Mouse (Mus musculus) MEL (cell line): ENCODE measurements around the gene Sbf1. TPM values are rescaled to one million over a fixed set of nuclear protein-coding genes. Genes with fewer than 3 reads are reported as not detected.

Experiments
- DNase-seq: peaks from one replicate; pipeline ENCODE4 v3.0.0; 2011; ENCODE audit warnings: low read depth, low spot score
- H3K27ac ChIP-seq: 2 replicates; pipeline ENCODE4 v1.5.1; 2012; ENCODE audit warnings: low read depth, mild to moderate bottlenecking, control low read depth, low read length, moderate library complexity; ENCODE audit not compliant: control insufficient read depth
- H3K27me3 ChIP-seq, 2 experiments: fragments of 150-350 bp in 1 of 2; sonication (generic) in 1 of 2; 2 replicates each; pipeline ENCODE4 v1.6.1; 2012; ENCODE audit warnings: low read length in 2 of 2, mild to moderate bottlenecking in 2 of 2, improper control_type of control experiment in 1 of 2, moderate library complexity in 1 of 2; ENCODE audit not compliant: insufficient read depth in 2 of 2, control insufficient read depth in 1 of 2
- H3K36me3 ChIP-seq, 2 experiments: 2 replicates each; pipeline ENCODE4 v1.6.1; 2012 to 2014; ENCODE audit warnings: low read length in 2 of 2, improper control_type of control experiment in 1 of 2, inconsistent platforms in 1 of 2, mild to moderate bottlenecking in 1 of 2; ENCODE audit not compliant: insufficient read depth in 2 of 2, control insufficient read depth in 1 of 2
- H3K4me1 ChIP-seq, 2 experiments: fragments of 150-350 bp in 1 of 2; sonication (generic) in 1 of 2; 2 replicates each; pipeline ENCODE4 v1.6.1; 2012; ENCODE audit warnings: low read length in 2 of 2, improper control_type of control experiment in 1 of 2, mild to moderate bottlenecking in 1 of 2; ENCODE audit not compliant: insufficient read depth in 2 of 2, control insufficient read depth in 1 of 2
- H3K4me3 ChIP-seq, 2 experiments: fragments of 150-350 bp in 1 of 2; sonication (generic) in 1 of 2; 2 replicates each; pipeline ENCODE4 v1.5.1; 2012; ENCODE audit warnings: low read depth in 2 of 2, low read length in 2 of 2, mild to moderate bottlenecking in 2 of 2, moderate library complexity in 2 of 2, control low read depth in 1 of 2, improper control_type of control experiment in 1 of 2; ENCODE audit not compliant: control insufficient read depth in 1 of 2, insufficient read depth in 1 of 2
- H3K79me2 ChIP-seq: 2 replicates; pipeline ENCODE4 v1.6.1; 2012; ENCODE audit warnings: mild to moderate bottlenecking, low read length, moderate library complexity; ENCODE audit not compliant: control insufficient read depth, poor library complexity, insufficient read depth
- H3K9ac ChIP-seq: 2 replicates; pipeline ENCODE4 v1.6.1; 2012; ENCODE audit warnings: low read depth, mild to moderate bottlenecking, control low read depth, low read length, moderate library complexity; ENCODE audit not compliant: control insufficient read depth, poor library complexity, severe bottlenecking
- H3K9me3 ChIP-seq: fragments of 150-350 bp; sonication (generic); replicated peaks from 2 replicates; pipeline ENCODE4 v1.6.1; 2012; ENCODE audit warnings: mild to moderate bottlenecking, low read length, improper control_type of control experiment, moderate library complexity; ENCODE audit not compliant: insufficient read depth
- CTCF ChIP-seq, 3 experiments: IDR thresholded peaks in 2 of 3; conservative IDR thresholded peaks in 1 of 3; 2 replicates each; pipeline ENCODE4 v1.5.1; 2011 to 2012; ENCODE audit warnings: low read length in 3 of 3, low read depth in 2 of 3, mild to moderate bottlenecking in 2 of 3, improper control_type of control experiment in 1 of 3, inconsistent platforms in 1 of 3, mixed read lengths in 1 of 3, moderate library complexity in 1 of 3; ENCODE audit not compliant: control insufficient read depth in 1 of 3, insufficient read depth in 1 of 3, poor library complexity in 1 of 3, severe bottlenecking in 1 of 3
- E2F4 ChIP-seq: IDR thresholded peaks from 2 replicates; pipeline ENCODE4 v1.6.1; 2011; ENCODE audit warnings: low read depth, low read length, improper control_type of control experiment, borderline replicate concordance
- ELF1 ChIP-seq: IDR thresholded peaks from 2 replicates; pipeline ENCODE4 v1.6.1; 2014; ENCODE audit warnings: low read depth, mild to moderate bottlenecking, inconsistent platforms, low read length, improper control_type of control experiment, moderate library complexity
- EP300 ChIP-seq, 2 experiments: IDR thresholded peaks; 2 replicates each; pipeline ENCODE4 v1.6.1; 2011; ENCODE audit warnings: improper control_type of control experiment in 2 of 2, low read length in 2 of 2, low read depth in 1 of 2, mild to moderate bottlenecking in 1 of 2
- ETS1 ChIP-seq: IDR thresholded peaks from 2 replicates; pipeline ENCODE4 v1.6.1; 2012; ENCODE audit warnings: low read depth, mild to moderate bottlenecking, inconsistent platforms, low read length, improper control_type of control experiment, moderate library complexity
- GATA1 ChIP-seq: IDR thresholded peaks from 2 replicates; pipeline ENCODE4 v1.6.1; 2011; ENCODE audit warnings: low read depth, low read length, improper control_type of control experiment
- JUND ChIP-seq: IDR thresholded peaks from 2 replicates; pipeline ENCODE4 v1.6.1; 2011; ENCODE audit warnings: low read depth, mild to moderate bottlenecking, improper control_type of control experiment, low read length
- KAT2A ChIP-seq: conservative IDR thresholded peaks from 2 replicates; pipeline ENCODE4 v1.6.1; 2012; ENCODE audit warnings: low read depth, low read length, improper control_type of control experiment, inconsistent platforms
- MAFK ChIP-seq: IDR thresholded peaks from 2 replicates; pipeline ENCODE4 v1.6.1; 2011; ENCODE audit warnings: low read depth, mild to moderate bottlenecking, low read length, improper control_type of control experiment, borderline replicate concordance
- MAX ChIP-seq: IDR thresholded peaks from 2 replicates; pipeline ENCODE4 v1.6.1; 2011; ENCODE audit warnings: low read length, improper control_type of control experiment
- MXI1 ChIP-seq: IDR thresholded peaks from 2 replicates; pipeline ENCODE4 v1.6.1; 2011; ENCODE audit warnings: mild to moderate bottlenecking, low read depth, low read length, improper control_type of control experiment
- NELFE ChIP-seq: IDR thresholded peaks from 2 replicates; pipeline ENCODE4 v1.6.1; 2011; ENCODE audit warnings: low read depth, low read length, improper control_type of control experiment
- NRF1 ChIP-seq: IDR thresholded peaks from 2 replicates; pipeline ENCODE4 v1.6.1; 2014; ENCODE audit warnings: low read depth, mild to moderate bottlenecking, inconsistent platforms, low read length, improper control_type of control experiment, moderate library complexity; ENCODE audit not compliant: poor library complexity, insufficient read depth, severe bottlenecking
- POLR2AphosphoS2 ChIP-seq: IDR thresholded peaks from 2 replicates; pipeline ENCODE4 v1.6.1; 2011; ENCODE audit warnings: low read length, improper control_type of control experiment
- POLR2AphosphoS5 ChIP-seq: IDR thresholded peaks from 2 replicates; pipeline ENCODE4 v1.6.1; 2012; ENCODE audit warnings: low read depth, borderline replicate concordance, mild to moderate bottlenecking, inconsistent platforms, low read length, moderate library complexity, mixed read lengths
- RAD21 ChIP-seq: IDR thresholded peaks from 2 replicates; pipeline ENCODE4 v1.6.1; 2011; ENCODE audit warnings: mild to moderate bottlenecking, low read depth, low read length, improper control_type of control experiment
- RCOR1 ChIP-seq: IDR thresholded peaks from 2 replicates; pipeline ENCODE4 v1.6.1; 2012; ENCODE audit warnings: low read depth, mild to moderate bottlenecking, inconsistent platforms, low read length, improper control_type of control experiment
- SIN3A ChIP-seq: IDR thresholded peaks from 2 replicates; pipeline ENCODE4 v1.6.1; 2012; ENCODE audit warnings: low read length, improper control_type of control experiment, inconsistent platforms
- TCF12 ChIP-seq: IDR thresholded peaks from 2 replicates; pipeline ENCODE4 v1.6.1; 2014; ENCODE audit warnings: low read depth, mild to moderate bottlenecking, inconsistent platforms, low read length, improper control_type of control experiment, moderate library complexity
- USF1 ChIP-seq: IDR thresholded peaks from 2 replicates; pipeline ENCODE4 v1.6.1; 2014; ENCODE audit warnings: low read depth, mild to moderate bottlenecking, inconsistent platforms, low read length, improper control_type of control experiment, moderate library complexity
- ZC3H11A ChIP-seq: IDR thresholded peaks from 2 replicates; pipeline ENCODE4 v1.6.1; 2012; ENCODE audit warnings: low read depth, mild to moderate bottlenecking, inconsistent platforms, low read length, improper control_type of control experiment
- ZKSCAN1 ChIP-seq: IDR thresholded peaks from 2 replicates; pipeline ENCODE4 v1.6.1; 2012; ENCODE audit warnings: low read depth, mild to moderate bottlenecking, inconsistent platforms, low read length, improper control_type of control experiment, moderate library complexity
- ZMIZ1 ChIP-seq: IDR thresholded peaks from 2 replicates; pipeline ENCODE4 v1.6.1; 2012; ENCODE audit warnings: low read depth, mild to moderate bottlenecking, inconsistent platforms, low read length, improper control_type of control experiment, moderate library complexity
- polyA plus RNA-seq, 2 experiments: library from polyadenylated mRNA; stranded (reverse) in 1 of 2; unstranded in 1 of 2; fragments of >175 nt in 1 of 2; fragments of >200 nt in 1 of 2; gene quantifications; 2 replicates each; pipeline versions ENCODE4 v1.2.1 to v1.2.4; 2012; ENCODE audit warnings: low replicate concordance in 2 of 2, low read depth in 1 of 2; ENCODE audit not compliant: insufficient read length in 2 of 2, insufficient read depth in 1 of 2, missing spikeins in 1 of 2
- total RNA-seq: library from RNA; depleted of rRNA; stranded (reverse); fragments of 300-350 nt; gene quantifications from 2 replicates; pipeline ENCODE4 v1.2.3, GENCODE M21; 2012

The Sbf1 gene
- total and polyA plus RNA-seq, 3 experiments, result 80.4 to 147 TPM; not detected in 1

DNA sequence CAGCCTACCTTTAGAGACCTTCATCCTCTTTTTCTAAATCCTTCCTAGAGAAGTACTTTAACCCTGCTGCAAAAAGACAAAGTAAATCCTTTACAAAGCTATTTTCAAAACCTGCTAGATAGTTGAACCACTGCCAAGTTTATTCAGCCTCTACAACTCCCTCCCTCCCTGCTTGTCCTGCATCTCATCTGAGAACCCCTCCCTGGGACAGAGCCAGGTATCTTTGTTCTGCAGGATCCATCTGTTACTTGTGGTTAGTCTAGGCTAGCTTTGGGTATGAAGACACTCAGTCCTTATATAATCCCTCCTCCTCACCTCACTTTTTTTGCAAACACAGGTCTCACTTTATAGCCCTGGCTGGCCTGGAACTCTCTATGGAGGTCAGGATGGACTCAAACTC is 30.1 kb downstream of the Sbf1 start:
- H3K27me3 ChIP-seq, result no peaks in the 10 kb centered on the region
- no peak overlapping the region for H3K9ac ChIP-seq
- H3K36me3 ChIP-seq, result peaks cover 7 to 20% of the 10 kb centered on the region in 2 experiments; a peak in 3 of 4 replicates
- H3K4me1 ChIP-seq, result peaks cover 12 to 14% of the 10 kb centered on the region in 2 experiments
- no peak overlapping the region for H3K4me3 ChIP-seq
- peak; percentile 82 for DNase-seq
- no peaks in the 10 kb centered on the region for H3K9me3 ChIP-seq
- H3K79me2 ChIP-seq, result no peaks in the 10 kb centered on the region
- peak overlapping the region; percentile 48 for H3K27ac ChIP-seq
- TF ChIP-seq RCOR1, result 0 out of 2 replicates have a peak, but pooled peaks have one; percentile 18
- TF ChIP-seq KAT2A, result no peak
- peak; percentile 43; the same call in 1 of the 2 replicates for TF ChIP-seq ETS1
- TF ChIP-seq TCF12, result peak; percentile 56; the same call in 1 of the 2 replicates
- no peak for TF ChIP-seq MAX
- no peak for TF ChIP-seq RAD21
- 0 out of 2 replicates have a peak, but pooled peaks have one; percentile 6 for TF ChIP-seq GATA1
- no peak for TF ChIP-seq MXI1
- peak; percentile 42; the same call in 1 of the 2 replicates for TF ChIP-seq ZMIZ1
- peak; percentile 22; the same call in 1 of the 2 replicates for TF ChIP-seq POLR2AphosphoS2
- TF ChIP-seq EP300 (IDR thresholded peaks at IDR 0.05; ENCODE audit: low read depth in 1 of 2, low read length in 2 of 2), result peak in 1 of 2 experiments; percentile 50; a peak in 1 of 4 replicates
- TF ChIP-seq, all 39 proteins: peak for 7

DNA sequence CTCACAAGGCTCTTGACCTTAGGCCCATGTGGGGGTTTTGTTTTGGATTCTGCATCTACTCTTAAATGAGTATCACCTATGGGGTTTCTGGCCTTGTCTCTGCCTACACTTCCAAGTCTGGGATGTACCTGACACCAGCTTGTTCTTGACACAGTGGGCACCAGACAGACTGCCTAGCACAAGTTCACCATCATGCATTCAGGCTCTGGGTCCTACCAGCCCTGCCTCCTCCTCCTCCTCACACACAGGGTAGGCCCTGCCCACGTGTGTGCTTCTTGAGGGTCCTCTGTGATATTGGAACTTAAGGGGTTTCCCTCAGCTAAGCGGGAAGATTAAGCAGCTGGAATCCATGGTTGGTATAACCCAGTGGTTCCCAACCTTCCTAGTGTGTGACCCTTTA is 31.0 kb downstream of the Sbf1 start:
- Histone ChIP-seq H3K27ac (no peak overlapping the region), H3K27me3 (no peaks in the 10 kb centered on the region), H3K79me2 (no peaks in the 10 kb centered on the region), H3K4me3 (no peak overlapping the region), H3K36me3 (peaks cover 4 to 20% of the 10 kb centered on the region in 2 experiments; a peak in 3 of 4 replicates), H3K9me3 (no peaks in the 10 kb centered on the region), H3K9ac (no peak overlapping the region), H3K4me1 (peaks cover 12 to 14% of the 10 kb centered on the region in 2 experiments)
- TF ChIP-seq EP300 (IDR thresholded peaks at IDR 0.05; ENCODE audit: low read depth in 1 of 2, low read length in 2 of 2), result no peak
- TF ChIP-seq MXI1, result no peak
- TF ChIP-seq RCOR1, result no peak
- no peak for TF ChIP-seq ELF1
- no peak for TF ChIP-seq ZC3H11A
- no peak for TF ChIP-seq TCF12
- no peak for TF ChIP-seq CTCF (IDR thresholded peaks at IDR 0.05 in 2 of 3, conservative IDR thresholded peaks at IDR 0.05 in 1 of 3; ENCODE audit: control insufficient read depth in 1 of 3, insufficient read depth in 1 of 3, low read depth in 2 of 3, low read length in 3 of 3, poor library complexity in 1 of 3, severe bottlenecking in 1 of 3)
- TF ChIP-seq POLR2AphosphoS5, result no peak
- TF ChIP-seq RAD21, result no peak
- TF ChIP-seq KAT2A, result no peak
- no peak for TF ChIP-seq POLR2AphosphoS2
- no peak for TF ChIP-seq E2F4
- no peak for TF ChIP-seq JUND
- TF ChIP-seq MAFK, result no peak
- no peak for TF ChIP-seq NRF1
- no peak for TF ChIP-seq ZKSCAN1
- no peak for TF ChIP-seq SIN3A
- TF ChIP-seq ZMIZ1, result no peak
- no peak for TF ChIP-seq NELFE
- no peak for TF ChIP-seq USF1
- no peak for DNase-seq
